Mouse (Mus musculus) embryonic facial prominence, embryonic 14.5 days (tissue): Measurements from ENCODE around the gene Rae1. TPM values are rescaled to one million over a fixed set of nuclear protein-coding genes. Genes with fewer than 3 reads are reported as not detected.

ENCODE experiments used
- ATAC-seq: fragments of 200-750 bp; cut with Nextera tagmentation; 2 replicates; pipeline ENCODE4 v1.8.0; 2017; ENCODE audit warnings: low read depth, moderate number of reproducible peaks, moderate TSS enrichment
- DNase-seq: peaks from one replicate; pipeline ENCODE4 v3.0.0-alpha.2; 2015; ENCODE audit warnings: low spot score
- H3K27ac ChIP-seq: fragments of 300-500 bp; sonication (generic); replicated peaks from 2 replicates; pipeline ENCODE4 v1.5.1; 2014; ENCODE audit warnings: low read depth, mild to moderate bottlenecking, low read length, moderate library complexity
- H3K27me3 ChIP-seq: fragments of 300-500 bp; sonication (generic); replicated peaks from 2 replicates; pipeline ENCODE4 v1.6.1; 2014; ENCODE audit warnings: low read length; ENCODE audit not compliant: control insufficient read depth, insufficient read depth
- H3K36me3 ChIP-seq: fragments of 300-500 bp; sonication (generic); 2 replicates; pipeline ENCODE4 v1.6.1; 2014; ENCODE audit warnings: low read length, mixed read lengths; ENCODE audit not compliant: control insufficient read depth, insufficient read depth
- H3K4me1 ChIP-seq: fragments of 300-500 bp; sonication (generic); 2 replicates; pipeline ENCODE4 v1.6.1; 2014; ENCODE audit warnings: antibody characterized with exemption, low read length; ENCODE audit not compliant: control insufficient read depth, insufficient read depth
- H3K4me2 ChIP-seq: fragments of 300-500 bp; sonication (generic); 2 replicates; pipeline ENCODE4 v1.6.1; 2014; ENCODE audit warnings: low read depth, mild to moderate bottlenecking, low read length, moderate library complexity, mixed read lengths
- H3K4me3 ChIP-seq: fragments of 300-500 bp; sonication (generic); 2 replicates; pipeline ENCODE4 v1.5.1; 2014; ENCODE audit warnings: low read depth, mild to moderate bottlenecking, low read length
- H3K9ac ChIP-seq: fragments of 300-500 bp; sonication (generic); 2 replicates; pipeline ENCODE4 v1.6.1; 2014; ENCODE audit warnings: low read depth, mild to moderate bottlenecking, low read length, moderate library complexity, mixed read lengths
- H3K9me3 ChIP-seq: fragments of 300-500 bp; sonication (generic); 2 replicates; pipeline ENCODE4 v1.6.1; 2016; ENCODE audit warnings: low read length; ENCODE audit not compliant: control insufficient read depth
- WGBS: fragments of 180-500 bp; shearing (Covaris S2); extraction: QIAGEN DNeasy Blood & Tissue Kit; methylation state at CpG from one replicate; pipeline ENCODE4 v1.1.7; 2014; 5-methylcytosine and 5-hydroxymethylcytosine counted together
- polyA plus RNA-seq: library from polyadenylated mRNA; unstranded; fragments of >200 nt; fragmentation: Nextera tagmentation; extraction: Ambion mirVana; gene quantifications from 2 replicates; pipeline ENCODE4 v1.2.1, GENCODE M21; 2014

Gene Rae1
- polyA plus RNA-seq, 1 experiment from 2014 or later: 110 TPM

DNA sequence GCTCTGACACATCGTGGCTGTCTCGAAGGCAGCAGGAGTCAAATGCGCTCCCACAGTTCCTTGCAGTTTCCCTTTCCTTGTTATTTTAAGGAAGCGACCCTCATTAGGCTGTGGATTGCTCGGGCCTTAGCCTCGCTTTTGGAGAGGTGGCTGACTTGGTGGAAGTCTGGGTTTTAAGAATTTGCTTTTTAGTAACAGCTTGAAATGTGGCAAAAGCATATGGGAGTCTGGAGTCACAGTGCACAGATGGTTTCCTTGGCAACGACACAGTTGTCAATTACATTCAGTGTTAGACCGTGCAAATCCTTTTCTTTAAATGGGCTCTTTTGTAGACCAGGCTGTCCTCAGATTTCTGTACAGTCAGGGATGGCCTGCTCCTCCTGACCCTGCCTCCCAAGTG is 1.0 kb downstream of the Rae1 start:
- ATAC-seq (no peak), DNase-seq (no peak)
- H3K9ac ChIP-seq: peak overlapping the region; percentile 96
- H3K4me3 ChIP-seq: peak overlapping the region; percentile 97
- H3K36me3 ChIP-seq: peaks cover 34% of the 10 kb centered on the region
- peaks cover 9% of the 10 kb centered on the region for H3K4me1 ChIP-seq
- 17% methylated on average over 8 of the region's 8 CpGs for WGBS
- H3K4me2 ChIP-seq: peak overlapping the region; percentile 86
- H3K27me3 ChIP-seq: no peaks in the 10 kb centered on the region
- no peaks in the 10 kb centered on the region for H3K9me3 ChIP-seq
- H3K27ac ChIP-seq: peak overlapping the region; percentile 90

DNA sequence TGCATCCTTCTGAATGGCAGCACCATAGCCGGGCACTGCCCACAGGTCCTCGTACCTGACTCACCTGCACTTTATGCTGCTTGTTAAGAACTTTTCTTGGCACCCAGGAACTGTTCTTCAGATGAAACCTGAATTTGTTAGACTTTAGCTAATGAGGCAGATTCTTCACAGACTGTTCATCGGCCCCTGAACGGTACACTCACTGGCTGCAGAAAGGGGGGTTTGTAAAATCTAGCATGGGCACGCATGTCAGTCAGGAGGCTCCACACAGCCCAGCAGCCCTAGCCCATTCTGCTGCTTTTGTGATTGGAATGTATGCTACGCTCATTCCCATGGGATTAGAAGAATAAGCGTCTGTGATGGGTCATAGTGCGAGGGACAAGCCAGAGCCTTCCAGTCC is 3.8 kb downstream of the Rae1 start:
- ATAC-seq: no peak

DNA sequence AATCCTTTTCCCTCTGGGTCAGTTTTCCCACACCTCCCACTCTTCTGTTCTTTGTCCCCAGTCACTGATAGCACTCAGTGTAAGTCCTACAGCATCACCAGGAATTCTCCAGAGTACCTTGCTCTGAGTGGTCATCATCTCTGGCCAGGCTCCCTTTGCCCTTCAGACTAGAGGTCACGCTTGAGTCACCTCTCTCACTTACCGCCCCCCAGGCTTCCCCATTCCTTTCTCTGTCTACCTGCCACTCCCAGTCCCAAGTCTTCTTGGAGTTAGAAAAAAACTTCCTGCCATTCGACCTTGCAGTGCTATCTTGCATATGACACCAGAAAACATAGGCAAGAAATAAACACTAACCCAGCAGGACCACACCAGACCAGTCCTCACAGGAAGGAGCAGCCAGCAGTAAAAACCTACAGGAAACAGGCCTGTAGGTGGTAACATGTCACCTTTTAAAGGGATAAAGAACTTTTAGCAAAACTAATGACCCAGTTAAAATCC is 10.4 kb downstream of the Rae1 start:
- Histone ChIP-seq H3K27me3 (no peaks in the 10 kb centered on the region), H3K27ac (no peak overlapping the region), H3K36me3 (peaks cover 100% of the 10 kb centered on the region), H3K9ac (no peak overlapping the region), H3K9me3 (no peaks in the 10 kb centered on the region), H3K4me3 (no peak overlapping the region), H3K4me2 (no peak overlapping the region), H3K4me1 (no peaks in the 10 kb centered on the region)
- no peak for DNase-seq
- 74% methylated on average over 3 of the region's 3 CpGs for WGBS
- no peak for ATAC-seq

More for the DNA sequence above, 3.8 kb downstream of the Rae1 start:
- Histone ChIP-seq H3K4me1 (peaks cover 9% of the 10 kb centered on the region), H3K27ac (no peak overlapping the region), H3K9ac (no peak overlapping the region), H3K36me3 (peaks cover 62% of the 10 kb centered on the region), H3K9me3 (no peaks in the 10 kb centered on the region), H3K4me2 (no peak overlapping the region), H3K4me3 (no peak overlapping the region), H3K27me3 (no peaks in the 10 kb centered on the region)
- DNase-seq: no peak
- WGBS: 90% methylated on average over 8 of the region's 8 CpGs

DNA sequence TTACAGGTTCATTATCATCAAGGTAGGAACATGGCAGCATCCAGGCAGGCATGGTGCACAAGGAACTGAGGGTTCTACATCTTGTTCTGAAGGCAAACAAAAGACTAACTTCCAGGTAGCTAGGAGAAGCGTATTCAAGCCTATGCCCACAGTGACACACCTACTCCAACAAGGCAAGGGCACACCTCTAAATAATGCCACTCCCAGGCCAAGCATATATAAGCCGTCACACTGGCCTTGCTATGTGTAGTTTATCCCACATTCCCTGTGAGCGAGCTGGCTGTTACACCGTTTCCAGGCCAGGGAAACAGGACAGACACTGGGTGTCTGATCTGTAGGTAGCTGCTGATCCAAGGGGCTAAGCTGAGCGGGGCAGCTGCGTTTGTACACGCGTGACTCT is 11.5 kb downstream of the Rae1 start:
- no peaks in the 10 kb centered on the region for H3K4me1 ChIP-seq
- H3K4me3 ChIP-seq: no peak overlapping the region
- no peak overlapping the region for H3K9ac ChIP-seq
- WGBS: 96% methylated on average over 8 of the region's 8 CpGs
- DNase-seq (no peak), ATAC-seq (no peak)
- no peaks in the 10 kb centered on the region for H3K9me3 ChIP-seq
- H3K27me3 ChIP-seq: no peaks in the 10 kb centered on the region
- H3K27ac ChIP-seq: no peak overlapping the region
- H3K36me3 ChIP-seq: peaks cover 98% of the 10 kb centered on the region
- no peak overlapping the region for H3K4me2 ChIP-seq

DNA sequence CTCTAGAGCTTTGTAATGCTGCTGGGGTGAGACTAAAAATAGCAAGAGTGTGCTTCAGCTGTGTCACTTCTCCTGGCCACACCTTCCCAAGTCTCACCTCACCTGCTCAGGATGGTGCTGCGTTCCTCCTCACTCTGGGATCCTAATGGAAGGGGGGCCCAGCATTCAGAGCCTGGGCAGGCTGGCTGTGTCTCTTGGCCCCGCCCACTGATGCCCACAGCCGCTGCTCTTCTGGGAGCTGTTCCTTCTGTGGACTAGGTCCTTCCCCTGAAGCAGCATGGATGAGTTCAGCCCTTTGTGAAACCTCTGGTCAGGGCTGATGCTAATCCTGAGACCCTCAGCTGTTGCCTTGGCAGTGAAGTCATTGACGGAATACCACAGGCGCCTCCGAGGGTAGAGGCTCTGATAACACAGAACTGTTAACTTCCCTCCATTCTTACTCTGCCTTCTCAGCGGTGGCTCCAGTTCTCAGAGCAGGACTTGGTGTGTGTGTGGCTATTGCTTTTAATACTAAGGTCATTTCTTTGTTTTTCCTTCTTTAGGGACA is 14.9 kb downstream of the Rae1 start:
- ATAC-seq (no peak), DNase-seq (no peak)
- Histone ChIP-seq H3K9me3 (no peaks in the 10 kb centered on the region), H3K4me2 (no peak overlapping the region), H3K4me3 (no peak overlapping the region), H3K27ac (no peak overlapping the region), H3K9ac (no peak overlapping the region), H3K36me3 (peaks cover 64% of the 10 kb centered on the region), H3K4me1 (peaks cover 4% of the 10 kb centered on the region; the same call in 1 of the 2 replicates), H3K27me3 (no peaks in the 10 kb centered on the region)
- 71% methylated on average over 7 of the region's 7 CpGs for WGBS

DNA sequence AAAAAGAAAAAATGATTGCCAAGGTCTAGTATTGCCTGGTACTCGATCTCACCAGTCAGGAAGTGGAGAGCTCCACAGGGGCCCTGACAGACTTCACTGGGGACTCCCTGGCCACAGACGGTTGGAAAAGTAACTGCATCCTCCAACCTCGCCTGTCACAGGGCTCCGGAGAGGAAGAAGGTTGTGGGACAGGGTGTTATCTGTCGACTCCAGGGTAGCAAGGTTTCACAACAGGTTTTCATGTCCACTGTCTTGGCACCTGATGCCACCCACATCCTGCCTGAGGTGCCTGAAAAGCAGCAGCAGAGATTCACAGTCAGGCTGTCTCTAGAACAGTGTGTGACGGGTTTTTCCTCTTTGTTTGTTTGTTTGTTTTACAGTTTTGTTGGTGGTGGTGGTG is 18.0 kb downstream of the Rae1 start:
- Histone ChIP-seq H3K27ac (no peak overlapping the region), H3K4me1 (peaks cover 16% of the 10 kb centered on the region)
- WGBS: 46% methylated on average over 6 of the region's 6 CpGs

DNA sequence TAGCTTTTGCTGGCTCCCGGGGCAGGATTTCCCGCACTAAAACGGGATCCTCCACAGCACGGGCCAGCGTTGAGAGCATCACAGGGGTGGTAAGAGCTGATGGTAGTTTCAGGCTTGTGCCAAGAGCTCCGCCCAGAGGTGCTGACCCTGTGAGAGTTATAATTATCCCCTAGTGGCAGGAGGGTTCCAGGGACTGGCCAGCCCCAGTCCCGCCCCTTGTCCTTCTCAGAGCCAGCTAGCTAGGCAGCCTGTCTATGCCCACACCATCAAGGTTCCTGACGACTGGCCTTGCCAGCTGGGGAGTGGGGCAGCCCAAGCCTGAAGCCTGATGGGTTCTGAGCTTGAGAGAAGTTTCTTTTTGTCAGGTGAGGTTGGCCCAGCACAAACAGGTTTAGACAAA is 18.7 kb downstream of the Rae1 start:
- Histone ChIP-seq H3K4me1 (peaks cover 22% of the 10 kb centered on the region), H3K9me3 (no peaks in the 10 kb centered on the region), H3K4me2 (no peak overlapping the region), H3K27ac (no peak overlapping the region), H3K4me3 (no peak overlapping the region), H3K27me3 (peaks cover 10% of the 10 kb centered on the region; the same call in 1 of the 2 replicates), H3K9ac (no peak overlapping the region), H3K36me3 (peaks cover 26% of the 10 kb centered on the region)
- DNase-seq: no peak
- no peak for ATAC-seq
- WGBS: 25% methylated on average over 8 of the region's 8 CpGs

More for the DNA sequence above, 18.0 kb downstream of the Rae1 start:
- H3K9ac ChIP-seq: 0 out of 2 replicates have a peak overlapping the region, but pooled peaks have one; percentile 22
- H3K4me2 ChIP-seq: no peak overlapping the region
- H3K4me3 ChIP-seq: no peak overlapping the region
- no peak for DNase-seq
- peaks cover 33% of the 10 kb centered on the region for H3K36me3 ChIP-seq
- no peak for ATAC-seq
- no peaks in the 10 kb centered on the region for H3K9me3 ChIP-seq
- peaks cover 10% of the 10 kb centered on the region; the same call in 1 of the 2 replicates for H3K27me3 ChIP-seq

DNA sequence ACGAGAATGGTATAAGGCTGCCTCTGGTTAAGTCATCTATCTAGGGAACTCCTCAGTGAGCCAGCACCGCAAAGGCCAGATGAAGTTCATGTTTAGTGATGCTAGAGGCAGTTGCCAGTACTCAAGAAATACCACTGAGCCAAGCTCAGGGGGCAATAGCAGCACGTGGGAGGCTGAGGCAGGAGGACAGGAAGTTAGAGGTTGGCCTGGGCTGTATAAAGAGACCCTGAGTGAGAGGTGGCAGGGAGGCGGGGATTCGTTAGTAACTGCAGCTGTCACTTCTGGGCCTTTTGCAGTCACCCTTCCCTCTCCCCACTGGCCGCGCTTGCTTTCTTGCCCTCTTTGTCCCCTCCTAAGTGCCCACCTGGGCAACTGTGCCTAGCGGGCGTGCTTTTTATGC is 19.4 kb downstream of the Rae1 start:
- 0 out of 2 replicates have a peak, but pooled peaks have one; percentile 7 for ATAC-seq
- Histone ChIP-seq H3K27ac (no peak overlapping the region), H3K27me3 (peaks cover 10% of the 10 kb centered on the region; the same call in 1 of the 2 replicates), H3K4me2 (peak overlapping the region; percentile 89), H3K4me3 (peak overlapping the region; percentile 40), H3K9me3 (no peaks in the 10 kb centered on the region), H3K4me1 (peaks cover 22% of the 10 kb centered on the region), H3K36me3 (peaks cover 19% of the 10 kb centered on the region), H3K9ac (peak overlapping the region; percentile 57)
- WGBS: 17% methylated on average over 9 of the region's 9 CpGs
- DNase-seq: no peak

DNA sequence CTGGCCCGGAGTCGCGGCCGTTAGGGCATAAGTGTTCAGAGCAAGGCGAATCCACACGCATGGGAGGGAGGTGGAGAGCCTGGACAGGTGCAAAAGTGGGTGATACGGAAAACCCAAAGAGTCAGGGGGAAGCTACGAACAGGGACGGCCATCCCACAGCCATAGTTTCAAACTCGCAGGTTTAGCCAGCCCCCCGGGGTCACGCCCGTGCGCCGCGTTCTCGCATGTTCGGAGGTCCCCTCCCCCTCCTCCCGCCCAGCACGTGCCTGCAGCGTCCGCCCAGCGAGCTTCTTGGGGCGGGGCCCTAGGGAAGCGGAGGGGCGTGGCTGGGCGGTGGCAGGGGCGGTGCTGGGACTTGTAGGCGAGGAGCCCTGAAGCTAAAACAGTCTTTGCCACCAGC is 19.9 kb downstream of the Rae1 start:
- Histone ChIP-seq H3K27me3 (peaks cover 10% of the 10 kb centered on the region; the same call in 1 of the 2 replicates), H3K36me3 (peaks cover 14% of the 10 kb centered on the region), H3K4me1 (peaks cover 22% of the 10 kb centered on the region), H3K4me2 (peak overlapping the region; percentile 89), H3K9ac (peak overlapping the region; percentile 57), H3K4me3 (peak overlapping the region; percentile 40), H3K9me3 (no peaks in the 10 kb centered on the region), H3K27ac (no peak overlapping the region)
- ATAC-seq (peak; percentile 81), DNase-seq (peak; percentile 95)
- 0% methylated on average over 17 of the region's 29 CpGs for WGBS
